Mouse (Mus musculus) stomach, postnatal 0 days (tissue): ENCODE data around the gene Gp1ba. TPM values are rescaled to one million over a fixed set of nuclear protein-coding genes. Genes with fewer than 3 reads are reported as not detected.
A peak's percentile ranks its signal among the peaks of the same experiment; 100 is the strongest.

ENCODE experiments used
- ATAC-seq: fragments of 200-750 bp; cut with Nextera tagmentation; 2 replicates; pipeline ENCODE4 v1.8.0; 2017; ENCODE audit not compliant: low FRiP score, low TSS enrichment
- DNase-seq: peaks from one replicate; pipeline ENCODE4 v3.0.0-alpha.2; 2016; ENCODE audit warnings: low spot score
- H3K27ac ChIP-seq: fragments of 300-500 bp; sonication (generic); replicated peaks from 2 replicates; pipeline ENCODE4 v1.5.1; 2014; ENCODE audit warnings: mild to moderate bottlenecking, control low read depth
- H3K27me3 ChIP-seq: fragments of 300-500 bp; sonication (generic); 2 replicates; pipeline ENCODE4 v1.6.1; 2014; ENCODE audit warnings: low read length; ENCODE audit not compliant: control insufficient read depth, insufficient read depth
- H3K36me3 ChIP-seq: fragments of 300-500 bp; sonication (generic); 2 replicates; pipeline ENCODE4 v1.6.1; 2014; ENCODE audit warnings: low read length, mixed read lengths; ENCODE audit not compliant: control insufficient read depth, insufficient read depth
- H3K4me1 ChIP-seq: fragments of 300-500 bp; sonication (generic); replicated peaks from 2 replicates; pipeline ENCODE4 v1.6.1; 2014; ENCODE audit warnings: antibody characterized with exemption; ENCODE audit not compliant: control insufficient read depth, insufficient read depth
- H3K4me2 ChIP-seq: fragments of 300-500 bp; sonication (generic); replicated peaks from 2 replicates; pipeline ENCODE4 v1.6.1; 2014; ENCODE audit warnings: low read depth, mild to moderate bottlenecking, control low read depth, moderate library complexity
- H3K4me3 ChIP-seq: fragments of 300-500 bp; sonication (generic); 2 replicates; pipeline ENCODE4 v1.5.1; 2014; ENCODE audit warnings: low read depth, low read length, control low read depth
- H3K9ac ChIP-seq: fragments of 300-500 bp; sonication (generic); 2 replicates; pipeline ENCODE4 v1.6.1; 2014; ENCODE audit warnings: mild to moderate bottlenecking, low read length, control low read depth, mixed read lengths
- H3K9me3 ChIP-seq: fragments of 300-500 bp; sonication (generic); 2 replicates; pipeline ENCODE4 v1.6.1; 2016; ENCODE audit warnings: low read length; ENCODE audit not compliant: control insufficient read depth
- CTCF ChIP-seq: IDR thresholded peaks from 2 replicates; pipeline ENCODE4 v1.5.1; 2016; ENCODE audit warnings: antibody characterized with exemption, low read depth, mild to moderate bottlenecking, moderate library complexity
- EP300 ChIP-seq: optimal IDR thresholded peaks from 2 replicates; pipeline ENCODE3; 2016; ENCODE audit warnings: antibody characterized with exemption
- WGBS: fragments of 180-500 bp; shearing (Covaris S2); extraction: QIAGEN DNeasy Blood & Tissue Kit; methylation state at CpG from one replicate; pipeline ENCODE4 v1.1.7; 2014; 5-methylcytosine and 5-hydroxymethylcytosine counted together
- polyA plus RNA-seq: library from polyadenylated mRNA; unstranded; fragments of >200 nt; fragmentation: Nextera tagmentation; extraction: Ambion mirVana; gene quantifications from 2 replicates; pipeline ENCODE4 v1.2.1, GENCODE M21; 2015

Gene Gp1ba
- polyA plus RNA-seq, 1 experiment from 2014 or later, result 0.07 TPM

GRCm38 (mm10) chr11:70652884-70653344, 14.0 kb downstream of the Gp1ba start:
- peak overlapping the region; percentile 99 for H3K9ac ChIP-seq
- TF ChIP-seq EP300 (no peak), CTCF (no peak)
- H3K4me3 ChIP-seq, result peak overlapping the region; percentile 100
- no peak for DNase-seq
- H3K4me1 ChIP-seq, result peaks cover 5% of the 10 kb centered on the region
- ATAC-seq, result no peak
- peaks cover 14% of the 10 kb centered on the region for H3K36me3 ChIP-seq
- no peaks in the 10 kb centered on the region for H3K9me3 ChIP-seq
- peak overlapping the region; percentile 100 for H3K27ac ChIP-seq
- H3K27me3 ChIP-seq, result no peaks in the 10 kb centered on the region
- H3K4me2 ChIP-seq, result peak overlapping the region; percentile 90
- 23% methylated on average over 6 of the region's 6 CpGs for WGBS

GRCm38 (mm10) chr11:70653345-70654197, 14.6 kb downstream of the Gp1ba start:
- H3K36me3 ChIP-seq, result peaks cover 14% of the 10 kb centered on the region
- H3K4me2 ChIP-seq, result peak overlapping the region; percentile 90
- H3K9ac ChIP-seq, result peak overlapping the region; percentile 99
- H3K4me3 ChIP-seq, result peak overlapping the region; percentile 100
- no peaks in the 10 kb centered on the region for H3K27me3 ChIP-seq
- DNase-seq, result peak; percentile 83
- peak; percentile 51 for ATAC-seq
- peaks cover 5% of the 10 kb centered on the region; the same call in 1 of the 2 replicates for H3K4me1 ChIP-seq
- no peaks in the 10 kb centered on the region for H3K9me3 ChIP-seq
- H3K27ac ChIP-seq, result peak overlapping the region; percentile 100
- under 1% methylated on average over 45 of the region's 63 CpGs for WGBS
- TF ChIP-seq EP300 (peak; percentile 21), CTCF (no peak; the same call in 1 of the 2 replicates)

- DNase-seq (peak; percentile 90), ATAC-seq (peak; percentile 53)
- no peaks in the 10 kb centered on the region for H3K9me3 ChIP-seq
- peaks cover 10% of the 10 kb centered on the region for H3K36me3 ChIP-seq
- WGBS, result under 1% methylated on average over 44 of the region's 61 CpGs
- no peaks in the 10 kb centered on the region for H3K27me3 ChIP-seq
- TF ChIP-seq CTCF, result no peak; the same call in 1 of the 2 replicates
- no peak for TF ChIP-seq EP300
- peak within 1 kb of the TSS; percentile 100 for H3K27ac ChIP-seq
- H3K4me3 ChIP-seq, result peak within 1 kb of the TSS; percentile 100
- H3K4me1 ChIP-seq, result peaks cover 5% of the 10 kb centered on the region; the same call in 1 of the 2 replicates
- H3K4me2 ChIP-seq, result peak within 1 kb of the TSS; percentile 90
- H3K9ac ChIP-seq, result peak within 1 kb of the TSS; percentile 99
Measured at GRCm38 (mm10) chr11:70654198-70654922, 15.4 kb downstream of the Gp1ba start, which contains the start of gene Pfn1. Gene Pfn1, minus strand, starts transcription at chr11:70654644.

- H3K4me3 ChIP-seq, result peak overlapping the region; percentile 100
- peak overlapping the region; percentile 67 for H3K9ac ChIP-seq
- H3K4me1 ChIP-seq, result peaks cover 5% of the 10 kb centered on the region; the same call in 1 of the 2 replicates
- no peaks in the 10 kb centered on the region for H3K27me3 ChIP-seq
- WGBS, result under 1% methylated on average over 47 of the region's 48 CpGs
- peak overlapping the region; percentile 90 for H3K4me2 ChIP-seq
- peaks cover 5% of the 10 kb centered on the region; the same call in 1 of the 2 replicates for H3K36me3 ChIP-seq
- DNase-seq (peak; percentile 88), ATAC-seq (peak; percentile 43)
- no peaks in the 10 kb centered on the region for H3K9me3 ChIP-seq
- peak overlapping the region; percentile 100 for H3K27ac ChIP-seq
- TF ChIP-seq EP300 (no peak), CTCF (no peak)
Measured at GRCm38 (mm10) chr11:70654923-70655570, 16.1 kb downstream of the Gp1ba start.

- Histone ChIP-seq H3K36me3 (peaks cover 3% of the 10 kb centered on the region; the same call in 1 of the 2 replicates), H3K4me2 (peak overlapping the region; percentile 90), H3K4me3 (peak overlapping the region; percentile 100), H3K27ac (peak overlapping the region; percentile 100), H3K9ac (peak overlapping the region; percentile 67), H3K4me1 (peaks cover 5% of the 10 kb centered on the region; the same call in 1 of the 2 replicates), H3K9me3 (no peaks in the 10 kb centered on the region), H3K27me3 (no peaks in the 10 kb centered on the region)
- WGBS, result under 1% methylated on average over 60 of the region's 61 CpGs
- no peak for TF ChIP-seq EP300
- TF ChIP-seq CTCF, result 0 out of 2 replicates have a peak, but pooled peaks have one; percentile 4
- DNase-seq (peak; percentile 79), ATAC-seq (peak; percentile 17)
Measured at GRCm38 (mm10) chr11:70655571-70656455, 16.9 kb downstream of the Gp1ba start.
